In the genomic region with DNA sequence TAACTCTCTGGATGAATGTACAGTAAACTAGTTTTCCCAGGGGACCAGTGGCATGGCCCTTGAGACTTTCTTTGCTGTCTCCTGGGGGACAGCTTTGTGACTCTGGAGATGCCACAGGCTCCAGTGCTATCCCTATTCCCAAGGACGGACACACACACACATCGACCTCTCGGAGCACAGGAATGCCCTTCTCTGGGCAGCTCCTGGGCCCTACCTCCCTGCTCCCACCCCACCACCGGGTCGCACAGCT, we compare ENCODE assay signal across 8 mouse cellular contexts. TPM values are rescaled to one million over a fixed set of nuclear protein-coding genes. Genes with fewer than 3 reads are reported as not detected.
A peak's percentile ranks its signal among the peaks of the same experiment; 100 is the strongest.
DNase-seq lines count a peak whose midpoint lies in the region; ATAC-seq and TF ChIP-seq lines count a peak whose summit lies in the region.

No protein-coding gene starts in this region.

- TF ChIP-seq POLR2A in liver, adult 2 months (IDR thresholded peaks at IDR 0.05; ENCODE audit: extremely low read depth, insufficient read depth, low read length): no peak
- TF ChIP-seq POLR2A in embryonic fibroblast, embryonic 13.5 days (IDR thresholded peaks at IDR 0.05; ENCODE audit: low read depth, low read length): no peak

- peak overlapping the region; percentile 84 for H3K4me3 ChIP-seq in liver, adult 2 months (ENCODE audit: insufficient read depth, low read depth, low read length)
- H3K4me3 ChIP-seq in embryonic fibroblast, embryonic 13.5 days (ENCODE audit: insufficient read depth, low read length): peak overlapping the region; percentile 79
- H3K4me3 ChIP-seq in intestine, embryonic 15.5 days (replicated peaks): peak overlapping the region; percentile 93
- peak overlapping the region; percentile 78 for H3K4me3 ChIP-seq in neural tube, embryonic 12.5 days

- H3K27ac ChIP-seq in liver, adult 2 months (replicated peaks; ENCODE audit: insufficient read depth, low read depth, low read length): peak overlapping the region; percentile 87
- no peak overlapping the region for H3K27ac ChIP-seq in embryonic fibroblast, embryonic 13.5 days (ENCODE audit: insufficient read depth, low read length)
- H3K27ac ChIP-seq in intestine, embryonic 15.5 days: peak overlapping the region; percentile 95
- H3K27ac ChIP-seq in neural tube, embryonic 12.5 days: peak overlapping the region; percentile 77; the same call in 1 of the 2 replicates

- no peak; the same call in 1 of the 2 replicates for TF ChIP-seq CTCF in liver, adult 2 months (IDR thresholded peaks at IDR 0.05; ENCODE audit: low read depth, low read length)
- no peak for TF ChIP-seq CTCF in embryonic fibroblast, embryonic 13.5 days (IDR thresholded peaks at IDR 0.05; ENCODE audit: borderline replicate concordance, insufficient read depth, low read length)

- peaks cover 8% of the 10 kb centered on the region for H3K4me1 ChIP-seq in liver, adult 2 months (ENCODE audit: control insufficient read depth, insufficient read depth, low read length)
- no peaks in the 10 kb centered on the region for H3K4me1 ChIP-seq in embryonic fibroblast, embryonic 13.5 days (ENCODE audit: control insufficient read depth, insufficient read depth, low read length)
- 0 out of 2 replicates have a peak, but pooled peaks cover 8% of the 10 kb centered on the region for H3K4me1 ChIP-seq in intestine, embryonic 15.5 days (replicated peaks)
- H3K4me1 ChIP-seq in neural tube, embryonic 12.5 days: peaks cover 11% of the 10 kb centered on the region

- H3K4me2 ChIP-seq in intestine, embryonic 15.5 days (replicated peaks): peak overlapping the region; percentile 79
- H3K4me2 ChIP-seq in neural tube, embryonic 12.5 days (replicated peaks): peak overlapping the region; percentile 74

- intact Hi-C loops in left cerebral cortex, postnatal 10 days (cut with DNase I): no loop called here

- H3K9ac ChIP-seq in liver, adult 2 months (ENCODE audit: low read depth, low read length): peak overlapping the region; percentile 93
- peak overlapping the region; percentile 80 for H3K9ac ChIP-seq in intestine, embryonic 15.5 days
- peak overlapping the region; percentile 80 for H3K9ac ChIP-seq in neural tube, embryonic 12.5 days

- H3K79me2 ChIP-seq in liver, adult 2 months (ENCODE audit: control insufficient read depth, insufficient read depth, low read length): peaks cover 6% of the 10 kb centered on the region; the same call in 1 of the 2 replicates

- WGBS in liver, adult 2 months: under 1% methylated on average over 5 of the region's 5 CpGs
- 0% methylated on average over 5 of the region's 5 CpGs for WGBS in intestine, embryonic 15.5 days
- 0% methylated on average over 5 of the region's 5 CpGs for WGBS in neural tube, embryonic 12.5 days

- ATAC-seq in intestine, embryonic 15.5 days: peak; percentile 78
- ATAC-seq in neural tube, embryonic 12.5 days (ENCODE audit: low FRiP score, low read depth): peak; percentile 95

- no peaks in the 10 kb centered on the region for H3K27me3 ChIP-seq in liver, adult 2 months (ENCODE audit: control insufficient read depth, insufficient read depth, low read length)
- no peaks in the 10 kb centered on the region for H3K27me3 ChIP-seq in intestine, embryonic 15.5 days (replicated peaks)
- H3K27me3 ChIP-seq in neural tube, embryonic 12.5 days (replicated peaks): no peaks in the 10 kb centered on the region

- DNase-seq in liver, adult 2 months (ENCODE audit: extremely low read depth, low read depth, low spot score): peak; percentile 49
- DNase-seq in liver: no peak
- no peak for DNase-seq in left cerebral cortex, postnatal 10 days (ENCODE audit: extremely low spot score in 1 of 2, low spot score in 2 of 2)
- DNase-seq in ovary, postnatal 36 days (ENCODE audit: low spot score): no peak
- no peak for DNase-seq in lung, postnatal 10 days

- H3K9me3 ChIP-seq in intestine, embryonic 15.5 days: no peaks in the 10 kb centered on the region
- no peaks in the 10 kb centered on the region for H3K9me3 ChIP-seq in neural tube, embryonic 12.5 days

- peaks cover 14% of the 10 kb centered on the region for H3K36me3 ChIP-seq in liver, adult 2 months (ENCODE audit: control insufficient read depth, insufficient read depth, low read length)
- no peaks in the 10 kb centered on the region for H3K36me3 ChIP-seq in intestine, embryonic 15.5 days
- H3K36me3 ChIP-seq in neural tube, embryonic 12.5 days: peaks cover 8% of the 10 kb centered on the region; the same call in 1 of the 2 replicates

RNA-seq across cellular contexts. Expression of a gene that starts 1.0 kb away (rescaled TPM):
- total RNA-seq in liver, adult 2 months (2014; rRNA removed): 145 and 165 TPM in 2 replicates
- 37.1 and 44.2 TPM in 2 replicates for polyA plus RNA-seq in liver, adult 2 months (2012; rRNA removed)
- 4.7 and 5.2 TPM in 2 replicates for polyA plus RNA-seq in embryonic fibroblast, embryonic 13.5 days (2011; ENCODE audit: insufficient read length, low read depth, missing spikeins)
- 72.9 and 80.5 TPM in 2 replicates for polyA plus RNA-seq in intestine, embryonic 15.5 days (2015; fragmentation: Nextera tagmentation; extraction: Ambion mirVana)
- 62.2 and 63.0 TPM in 2 replicates for polyA plus RNA-seq in neural tube, embryonic 12.5 days (2016; fragmentation: Nextera tagmentation; extraction: Ambion mirVana)
- total RNA-seq in left cerebral cortex, postnatal 10 days (2021): 10 to 100 TPM; 19.3 to 23.4 TPM
